ENCODE assay signal across 10 mouse cellular contexts in genomic region chr8:84814555-84815441, GRCm38 (mm10). TPM values are rescaled to one million over a fixed set of nuclear protein-coding genes. Genes with fewer than 3 reads are reported as not detected.
DNase-seq lines count a peak whose midpoint lies in the region; ATAC-seq and TF ChIP-seq lines count a peak whose summit lies in the region.
"Had no signal": no experiment of that assay in that cellular context is flagged by ENCODE, and none has a peak within 500 bp of the region (broad histone marks: within the 10 kb centered on the region; RNA-seq: fewer than 3 reads in every experiment).

No protein-coding gene starts in this region.

- WGBS in heart, embryonic 15.5 days = 36% methylated on average over 19 of the region's 19 CpGs
- 36% methylated on average over 19 of the region's 19 CpGs for WGBS in hindbrain, embryonic 12.5 days

- peaks cover 17% of the 10 kb centered on the region; the same call in 1 of the 2 replicates for H3K27me3 ChIP-seq in heart, embryonic 15.5 days
- H3K27me3 ChIP-seq in testis, adult 2 months (ENCODE audit: control insufficient read depth, insufficient read depth, low read length) = no peaks in the 10 kb centered on the region
- H3K27me3 ChIP-seq in hindbrain, embryonic 12.5 days = peaks cover 42% of the 10 kb centered on the region

- no peak for ATAC-seq in heart, embryonic 15.5 days (replicated peaks; ENCODE audit: insufficient number of reproducible peaks, insufficient read depth, low FRiP score, low read depth)
- peak; percentile 44 for ATAC-seq in hindbrain, embryonic 12.5 days (ENCODE audit: low FRiP score)

- H3K4me1 ChIP-seq in heart, embryonic 15.5 days (replicated peaks) = peaks cover 23% of the 10 kb centered on the region
- peaks cover 13% of the 10 kb centered on the region for H3K4me1 ChIP-seq in testis, adult 2 months (ENCODE audit: control insufficient read depth, insufficient read depth, low read length)
- peaks cover 42% of the 10 kb centered on the region for H3K4me1 ChIP-seq in hindbrain, embryonic 12.5 days

- H3K36me3 ChIP-seq in heart, embryonic 15.5 days = no peaks in the 10 kb centered on the region
- H3K36me3 ChIP-seq in testis, adult 2 months (ENCODE audit: control insufficient read depth, insufficient read depth, low read length) = no peaks in the 10 kb centered on the region
- no peaks in the 10 kb centered on the region for H3K36me3 ChIP-seq in hindbrain, embryonic 12.5 days
- H3K36me3 ChIP-seq: embryonic facial prominence, embryonic 12.5 days; stomach, embryonic 15.5 days had no signal

- TF ChIP-seq POLR2A in testis, adult 2 months (IDR thresholded peaks at IDR 0.05; ENCODE audit: control insufficient read depth, low read depth, low read length) = no peak

- no peak for DNase-seq in heart, postnatal 36 days
- DNase-seq in testis, postnatal 10 days (ENCODE audit: low spot score) = no peak
- no peak for DNase-seq in c-Kit-positive CD71-positive TER-119-positive erythroid progenitor cells, embryonic 14.5 days (ENCODE audit: low spot score)
- DNase-seq in adrenal gland, postnatal 4 days (ENCODE audit: low spot score in 2 of 2) = no peak
- no peak for DNase-seq in frontal cortex, postnatal 36 days (ENCODE audit: low spot score in 2 of 2)

- peak overlapping the region; percentile 3 for H3K4me2 ChIP-seq in heart, embryonic 15.5 days
- peak overlapping the region; percentile 22 for H3K4me2 ChIP-seq in hindbrain, embryonic 12.5 days (replicated peaks)
- H3K4me2 ChIP-seq: embryonic facial prominence, embryonic 12.5 days; stomach, embryonic 15.5 days had no signal

- H3K4me3 ChIP-seq in heart, embryonic 15.5 days = no peak overlapping the region
- peak overlapping the region; percentile 74 for H3K4me3 ChIP-seq in testis, adult 2 months (ENCODE audit: control insufficient read depth, low read depth, low read length)
- no peak overlapping the region for H3K4me3 ChIP-seq in hindbrain, embryonic 12.5 days
- H3K4me3 ChIP-seq: embryonic facial prominence, embryonic 12.5 days; stomach, embryonic 15.5 days had no signal

- intact Hi-C loops in heart, postnatal 36 days (cut with DNase I) = loop anchor here (1.0 to 5.0 kb wide), 2 partner anchors 222 to 452 kb away; no protein-coding TSS in a partner anchor

- H3K9ac ChIP-seq in heart, embryonic 15.5 days = peak overlapping the region; percentile 1; the same call in 1 of the 2 replicates
- peak overlapping the region; percentile 35 for H3K9ac ChIP-seq in hindbrain, embryonic 12.5 days
- H3K9ac ChIP-seq: embryonic facial prominence, embryonic 12.5 days; stomach, embryonic 15.5 days had no signal

- H3K9me3 ChIP-seq in heart, embryonic 15.5 days (replicated peaks) = no peaks in the 10 kb centered on the region
- H3K9me3 ChIP-seq in hindbrain, embryonic 12.5 days (replicated peaks) = no peaks in the 10 kb centered on the region
- H3K9me3 ChIP-seq: embryonic facial prominence, embryonic 12.5 days; stomach, embryonic 15.5 days had no signal

- no peak overlapping the region for H3K27ac ChIP-seq in heart, embryonic 15.5 days
- H3K27ac ChIP-seq in testis, adult 2 months (ENCODE audit: control insufficient read depth, insufficient read depth, low read depth, low read length) = no peak overlapping the region
- H3K27ac ChIP-seq in hindbrain, embryonic 12.5 days = peak overlapping the region; percentile 68
- H3K27ac ChIP-seq: embryonic facial prominence, embryonic 12.5 days; stomach, embryonic 15.5 days had no signal

- no peak for TF ChIP-seq CTCF in testis, adult 2 months (IDR thresholded peaks at IDR 0.05; ENCODE audit: control insufficient read depth, insufficient read depth, insufficient replicate concordance, low read depth, low read length)

RNA-seq across cellular contexts. Expression of gene Dand5, which starts 7.8 kb away (rescaled TPM):
- polyA plus RNA-seq in heart, embryonic 15.5 days (2015; fragmentation: Nextera tagmentation; extraction: Ambion mirVana) = 5.8 and 6.4 TPM in 2 replicates
- total RNA-seq in heart, postnatal 36 days (2021) = 1 to 10 TPM; 9.3 to 9.9 TPM
- 27.1 and 29.7 TPM in 2 replicates for polyA plus RNA-seq in testis, adult 2 months (2012; rRNA removed)
- polyA plus RNA-seq in hindbrain, embryonic 12.5 days (2016; fragmentation: Nextera tagmentation; extraction: Ambion mirVana) = 6.6 and 7.1 TPM in 2 replicates
- 1 to 10 TPM; 5.7 to 6.7 TPM for total RNA-seq in adrenal gland, postnatal 4 days (2021)

RNA-seq across cellular contexts. Expression of gene Nfix, which starts 14.7 kb away (rescaled TPM):
- 15.0 and 20.8 TPM in 2 replicates for polyA plus RNA-seq in heart, embryonic 15.5 days (2015; fragmentation: Nextera tagmentation; extraction: Ambion mirVana)
- total RNA-seq in heart, postnatal 36 days (2021) = 100 to 1,000 TPM; 279 to 296 TPM
- polyA plus RNA-seq in testis, adult 2 months (2012; rRNA removed) = 4.3 and 5.0 TPM in 2 replicates
- polyA plus RNA-seq in hindbrain, embryonic 12.5 days (2016; fragmentation: Nextera tagmentation; extraction: Ambion mirVana) = 11.6 and 14.2 TPM in 2 replicates
- 100 to 1,000 TPM; 134 to 137 TPM for total RNA-seq in adrenal gland, postnatal 4 days (2021)

RNA-seq across cellular contexts. Expression of gene Gadd45gip1, which starts 16.5 kb away (rescaled TPM):
- 45.3 and 46.5 TPM in 2 replicates for polyA plus RNA-seq in heart, embryonic 15.5 days (2015; fragmentation: Nextera tagmentation; extraction: Ambion mirVana)
- 10 to 100 TPM; 28.5 to 29.5 TPM for total RNA-seq in heart, postnatal 36 days (2021)
- 9.4 and 12.0 TPM in 2 replicates for polyA plus RNA-seq in testis, adult 2 months (2012; rRNA removed)
- 35.7 and 38.6 TPM in 2 replicates for polyA plus RNA-seq in hindbrain, embryonic 12.5 days (2016; fragmentation: Nextera tagmentation; extraction: Ambion mirVana)
- total RNA-seq in adrenal gland, postnatal 4 days (2021) = 10 to 100 TPM; 46.9 to 48.0 TPM

RNA-seq across cellular contexts. Expression of gene Rad23a, which starts 25.7 kb away (rescaled TPM):
- polyA plus RNA-seq in heart, embryonic 15.5 days (2015; fragmentation: Nextera tagmentation; extraction: Ambion mirVana) = 107 and 123 TPM in 2 replicates
- total RNA-seq in heart, postnatal 36 days (2021) = 10 to 100 TPM; 84.0 to 87.4 TPM
- polyA plus RNA-seq in testis, adult 2 months (2012; rRNA removed) = 106 and 110 TPM in 2 replicates
- polyA plus RNA-seq in hindbrain, embryonic 12.5 days (2016; fragmentation: Nextera tagmentation; extraction: Ambion mirVana) = 88.8 and 101 TPM in 2 replicates
- 10 to 100 TPM; 86.4 to 93.8 TPM for total RNA-seq in adrenal gland, postnatal 4 days (2021)

RNA-seq across cellular contexts. Expression of gene Calr, which starts 31.9 kb away (rescaled TPM):
- 525 and 658 TPM in 2 replicates for polyA plus RNA-seq in heart, embryonic 15.5 days (2015; fragmentation: Nextera tagmentation; extraction: Ambion mirVana)
- total RNA-seq in heart, postnatal 36 days (2021) = 100 to 1,000 TPM; 337 to 380 TPM
- polyA plus RNA-seq in testis, adult 2 months (2012; rRNA removed) = 318 and 384 TPM in 2 replicates
- polyA plus RNA-seq in hindbrain, embryonic 12.5 days (2016; fragmentation: Nextera tagmentation; extraction: Ambion mirVana) = 792 and 820 TPM in 2 replicates
- total RNA-seq in adrenal gland, postnatal 4 days (2021) = 100 to 1,000 TPM; 480 to 531 TPM
